Mouse (Mus musculus): Measurements from ENCODE around the gene Jak3. TPM values are rescaled to one million over a fixed set of nuclear protein-coding genes. Genes with fewer than 3 reads are reported as not detected.
"Not testable (repeated sequence)": the region's sequence is repeated elsewhere in the genome, so short reads cannot be mapped to it uniquely, and the experiment has no call there.

Jak3 gene
- total RNA-seq, 2 experiments from 2014 or later = 2.1 to 2.5 TPM

- intact Hi-C loops (cut with DNase I) = no loop called here
- TF ChIP-seq CTCF (IDR thresholded peaks at IDR 0.05) = no peak
- no peak for DNase-seq
- Histone ChIP-seq H3K27ac (no peak overlapping the region), H3K4me3 (no peak overlapping the region)
Observed at GRCm38 (mm10) chr8:71719928-71720457, 43.9 kb downstream of the Jak3 start.

- no peak for DNase-seq
- intact Hi-C loops (cut with DNase I) = no loop called here
Observed at GRCm38 (mm10) chr8:71723047-71723551, 47.0 kb downstream of the Jak3 start.

GRCm38 (mm10) chr8:71724389-71724788 is 48.3 kb downstream of the Jak3 start:
- no peak for TF ChIP-seq CTCF (IDR thresholded peaks at IDR 0.05)
- intact Hi-C loops (cut with DNase I) = no loop called here
- no peak for DNase-seq
- Histone ChIP-seq H3K4me3 (no peak overlapping the region), H3K27ac (no peak overlapping the region)

More at GRCm38 (mm10) chr8:71723047-71723551, 47.0 kb downstream of the Jak3 start:
- Histone ChIP-seq H3K27ac (no peak overlapping the region), H3K4me3 (no peak overlapping the region)
- no peak for TF ChIP-seq CTCF (IDR thresholded peaks at IDR 0.05)

GRCm38 (mm10) chr8:71725122-71725924 is 49.2 kb downstream of the Jak3 start, which contains the start of gene Fcho1:
Gene Fcho1, minus strand, starts transcription at chr8:71725716.
- peak; percentile 62 for DNase-seq
- TF ChIP-seq CTCF (IDR thresholded peaks at IDR 0.05) = no peak
- Histone ChIP-seq H3K27ac (no peak within 1 kb of the TSS), H3K4me3 (peak within 1 kb of the TSS; percentile 68)
- intact Hi-C loops (cut with DNase I) = no loop called here

- Histone ChIP-seq H3K27ac (no peak overlapping the region), H3K4me3 (peak overlapping the region; percentile 54)
- DNase-seq = no peak
- intact Hi-C loops (cut with DNase I) = no loop called here
- TF ChIP-seq CTCF (IDR thresholded peaks at IDR 0.05) = no peak
Observed at GRCm38 (mm10) chr8:71728240-71728785, 52.2 kb downstream of the Jak3 start.

GRCm38 (mm10) chr8:71728826-71729620 is 52.9 kb downstream of the Jak3 start:
- Histone ChIP-seq H3K27ac (no peak overlapping the region), H3K4me3 (peak overlapping the region; percentile 54)
- DNase-seq = no peak
- TF ChIP-seq CTCF (IDR thresholded peaks at IDR 0.05) = no peak
- intact Hi-C loops (cut with DNase I) = no loop called here

- no peak for DNase-seq
- Histone ChIP-seq H3K27ac (no peak overlapping the region), H3K4me3 (no peak overlapping the region)
- TF ChIP-seq CTCF (IDR thresholded peaks at IDR 0.05) = peak; percentile 44
- intact Hi-C loops (cut with DNase I) = no loop called here
Observed at GRCm38 (mm10) chr8:71731652-71732230, 55.6 kb downstream of the Jak3 start.

- intact Hi-C loops (cut with DNase I); DNase-seq; H3K4me3 ChIP-seq; H3K27ac ChIP-seq: not testable (repeated sequence)
Observed at GRCm38 (mm10) chr8:71738316-71738715, 62.2 kb downstream of the Jak3 start.

Small RNA genes within 50 kb of the gene (microRNA-seq; reads per million reads assigned to microRNA genes)
- not detected for gene Mir6769b

Other genes with a start within 250 kb of the Jak3 start
- 10 to 100 TPM; 22.5 to 24.9 TPM for gene Abhd8, start 212.6 kb upstream of the Jak3 start, total RNA-seq (2021)
- gene Mrpl34, start 211.3 kb upstream of the Jak3 start, total RNA-seq (2021) = 10 to 100 TPM; 59.1 to 84.3 TPM
- 10 to 100 TPM; 26.8 to 31.1 TPM for gene Dda1, start 207.1 kb upstream of the Jak3 start, total RNA-seq (2021)
- 10 to 100 TPM; 16.0 to 17.0 TPM for gene Ano8, start 190.3 kb upstream of the Jak3 start, total RNA-seq (2021)
- gene Gtpbp3, start 188.2 kb upstream of the Jak3 start, total RNA-seq (2021) = 10 to 100 TPM; 10.1 to 10.7 TPM
- 10 to 100 TPM in 1 of 2 experiments, 1 to 10 TPM in 1; 9.3 to 11.6 TPM for gene Plvap, start 164.5 kb upstream of the Jak3 start, total RNA-seq (2021)
- not detected for gene Ccdc194, start 150.6 kb upstream of the Jak3 start, total RNA-seq (2021)
- gene Bst2, start 138.8 kb upstream of the Jak3 start, total RNA-seq (2021) = 1 to 10 TPM; 4.3 to 8.3 TPM
- 10 to 100 TPM; 21.5 to 27.7 TPM for gene Mvb12a, start 133.4 kb upstream of the Jak3 start, total RNA-seq (2021)
- not detected for gene Tmem221, start 117.4 kb upstream of the Jak3 start, total RNA-seq (2021)
- not detected for gene Nxnl1, start 109.7 kb upstream of the Jak3 start, total RNA-seq (2021)
- gene Slc27a1, start 107.4 kb upstream of the Jak3 start, total RNA-seq (2021) = 100 to 1,000 TPM in 1 of 2 experiments, 10 to 100 TPM in 1; 57.2 to 116 TPM
- gene Pgls, start 84.1 kb upstream of the Jak3 start, total RNA-seq (2021) = 10 to 100 TPM; 19.3 to 28.6 TPM
- gene Fam129c, start 78.6 kb upstream of the Jak3 start, total RNA-seq (2021) = 1 to 10 TPM in 1 of 2 experiments, under 1 TPM in 1; 0.79 to 1.4 TPM
- 10 to 100 TPM; 39.6 to 44.3 TPM for gene Colgalt1, start 65.3 kb upstream of the Jak3 start, total RNA-seq (2021)
- gene Unc13a, start 4.5 kb upstream of the Jak3 start, total RNA-seq (2021) = not detected
- gene Insl3, start 12.9 kb downstream of the Jak3 start, total RNA-seq (2021) = 1 to 10 TPM in 1 of 2 experiments, not detected in 1; 1.4 TPM
- gene B3gnt3, start 25.5 kb downstream of the Jak3 start, total RNA-seq (2021) = 1 to 10 TPM; 2.1 to 2.9 TPM
- not detected for gene Fcho1, start 49.4 kb downstream of the Jak3 start, total RNA-seq (2021)
- gene Zfp709, start 205.7 kb downstream of the Jak3 start, total RNA-seq (2021) = 1 to 10 TPM; 2.3 to 2.4 TPM
- gene Zfp882, start 232.3 kb downstream of the Jak3 start, total RNA-seq (2021) = 1 to 10 TPM; 2.8 to 4.2 TPM
- gene Zfp617, start 232.3 kb downstream of the Jak3 start, total RNA-seq (2021) = 10 to 100 TPM; 19.7 to 20.5 TPM

Data from gastrocnemius, adult 2 months (tissue).